Mouse (Mus musculus) liver, embryonic 13.5 days (tissue): ENCODE measurements at regions not wholly inside any gene's neighbourhood (a gene's known extent, or its start where the extent isn't known, plus 50 kb on each side); places are given as distances from the start of the nearest gene placed in this dataset.

Source experiments
- ATAC-seq: fragments of 200-750 bp; cut with Nextera tagmentation; 2 replicates; pipeline ENCODE4 v1.8.0; 2017; ENCODE audit warnings: low read depth, mild to moderate bottlenecking, moderate number of reproducible peaks, moderate library complexity
- DNase-seq: peaks from one replicate; pipeline ENCODE4 v3.0.0; 2022
- H3K27ac ChIP-seq: fragments of 300-500 bp; sonication (generic); 2 replicates; pipeline ENCODE4 v1.5.1; 2015; ENCODE audit warnings: moderate library complexity, mild to moderate bottlenecking, inconsistent platforms
- H3K27me3 ChIP-seq: fragments of 300-500 bp; sonication (generic); 2 replicates; pipeline ENCODE4 v1.6.1; 2015; ENCODE audit warnings: mild to moderate bottlenecking, inconsistent platforms
- H3K36me3 ChIP-seq: fragments of 300-500 bp; sonication (generic); 2 replicates; pipeline ENCODE4 v1.6.1; 2015; ENCODE audit warnings: mild to moderate bottlenecking, inconsistent platforms
- H3K4me1 ChIP-seq: fragments of 300-500 bp; sonication (generic); replicated peaks from 2 replicates; pipeline ENCODE4 v1.6.1; 2015; ENCODE audit warnings: inconsistent platforms
- H3K4me2 ChIP-seq: fragments of 300-500 bp; sonication (generic); 2 replicates; pipeline ENCODE4 v1.6.1; 2015; ENCODE audit warnings: inconsistent platforms, mild to moderate bottlenecking, moderate library complexity
- H3K4me3 ChIP-seq: fragments of 300-500 bp; sonication (generic); replicated peaks from 2 replicates; pipeline ENCODE4 v1.5.1; 2015; ENCODE audit warnings: mild to moderate bottlenecking, inconsistent platforms
- H3K9ac ChIP-seq: fragments of 300-500 bp; sonication (generic); 2 replicates; pipeline ENCODE4 v1.6.1; 2015; ENCODE audit warnings: mild to moderate bottlenecking, inconsistent platforms
- H3K9me3 ChIP-seq: fragments of 300-500 bp; sonication (generic); replicated peaks from 2 replicates; pipeline ENCODE4 v1.6.1; 2016; ENCODE audit warnings: inconsistent platforms
- WGBS: fragments of 180-500 bp; shearing (Covaris S2); methylation state at CpG from one replicate; pipeline ENCODE4 v1.1.7; 2015; ENCODE audit not compliant: insufficient replicate concordance; 5-methylcytosine and 5-hydroxymethylcytosine counted together

DNA sequence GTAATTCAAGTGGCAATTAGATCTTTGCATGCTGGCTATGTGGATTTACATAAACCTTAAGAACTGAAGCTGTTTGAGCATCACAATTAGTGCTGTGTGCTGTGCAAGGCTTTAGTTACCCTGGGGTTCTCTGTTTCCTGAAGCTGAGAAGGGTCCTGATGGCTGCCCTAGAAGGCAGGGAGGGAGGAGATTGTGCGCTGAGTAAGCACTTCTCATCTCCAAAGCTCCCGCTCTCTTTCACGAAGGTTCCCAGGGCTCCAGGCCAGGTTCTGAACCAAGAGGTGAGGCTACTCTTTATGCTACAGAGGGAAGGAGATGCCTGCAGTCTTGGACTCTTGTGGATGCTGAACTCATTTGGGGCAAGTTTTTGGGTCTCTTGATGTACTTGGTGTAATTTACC is 206.7 kb downstream of the Fam169b start:
- H3K27ac ChIP-seq, result no peak overlapping the region
- DNase-seq (no peak), ATAC-seq (no peak)
- 45% methylated on average over 3 of the region's 3 CpGs for WGBS
- no peak overlapping the region for H3K9ac ChIP-seq
- no peak overlapping the region for H3K4me3 ChIP-seq
- H3K9me3 ChIP-seq, result no peaks in the 10 kb centered on the region
- no peaks in the 10 kb centered on the region for H3K36me3 ChIP-seq
- no peak overlapping the region for H3K4me2 ChIP-seq
- H3K27me3 ChIP-seq, result peaks cover 12% of the 10 kb centered on the region
- H3K4me1 ChIP-seq, result no peaks in the 10 kb centered on the region

GRCm38 (mm10) chr7:68478044-68478443 is 204.4 kb downstream of the Fam169b start:
- Histone ChIP-seq H3K4me2 (no peak overlapping the region), H3K9me3 (no peaks in the 10 kb centered on the region), H3K4me3 (no peak overlapping the region), H3K36me3 (no peaks in the 10 kb centered on the region), H3K9ac (no peak overlapping the region), H3K4me1 (no peaks in the 10 kb centered on the region), H3K27ac (no peak overlapping the region), H3K27me3 (peaks cover 12% of the 10 kb centered on the region)
- ATAC-seq (no peak), DNase-seq (no peak)
- WGBS, result 53% methylated on average over 3 of the region's 3 CpGs

DNA sequence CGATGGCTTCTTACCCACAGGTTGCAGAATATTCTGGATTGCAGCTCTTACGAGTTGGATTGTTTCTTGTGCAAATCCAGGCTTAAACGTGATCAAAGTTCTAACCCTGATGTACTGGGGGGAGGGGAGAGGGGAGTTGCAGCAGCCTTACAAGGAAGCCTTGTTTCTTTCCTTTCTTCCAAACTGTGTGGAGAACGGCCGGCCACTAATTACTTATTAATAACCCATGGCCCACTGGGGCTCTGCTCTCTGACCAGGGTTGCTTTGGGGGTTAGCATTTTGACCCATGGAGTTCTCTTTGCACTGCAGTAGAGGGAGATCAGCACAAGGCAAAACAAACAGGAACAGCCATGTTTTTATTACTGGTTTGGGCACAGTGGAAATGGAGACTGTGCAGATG is 199.2 kb downstream of the Fam169b start:
- Histone ChIP-seq H3K4me3 (no peak overlapping the region), H3K4me1 (no peaks in the 10 kb centered on the region), H3K4me2 (no peak overlapping the region), H3K36me3 (no peaks in the 10 kb centered on the region), H3K27me3 (no peaks in the 10 kb centered on the region), H3K27ac (no peak overlapping the region), H3K9me3 (no peaks in the 10 kb centered on the region), H3K9ac (no peak overlapping the region)
- ATAC-seq (no peak), DNase-seq (no peak)
- WGBS, result 47% methylated on average over 5 of the region's 5 CpGs

GRCm38 (mm10) chr7:68470983-68471382 is 197.3 kb downstream of the Fam169b start:
- Histone ChIP-seq H3K27ac (no peak overlapping the region), H3K36me3 (no peaks in the 10 kb centered on the region), H3K27me3 (no peaks in the 10 kb centered on the region), H3K9me3 (no peaks in the 10 kb centered on the region), H3K9ac (no peak overlapping the region), H3K4me3 (no peak overlapping the region), H3K4me1 (no peaks in the 10 kb centered on the region), H3K4me2 (no peak overlapping the region)
- 58% methylated on average over 11 of the region's 11 CpGs for WGBS
- ATAC-seq (no peak), DNase-seq (no peak)

GRCm38 (mm10) chr7:68468574-68468973 is 194.9 kb downstream of the Fam169b start:
- ATAC-seq (no peak), DNase-seq (no peak)
- H3K27ac ChIP-seq, result no peak overlapping the region
- H3K9me3 ChIP-seq, result no peaks in the 10 kb centered on the region
- no peak overlapping the region for H3K4me2 ChIP-seq
- no peaks in the 10 kb centered on the region for H3K36me3 ChIP-seq
- 56% methylated on average over 5 of the region's 5 CpGs for WGBS
- no peak overlapping the region for H3K9ac ChIP-seq
- no peaks in the 10 kb centered on the region for H3K4me1 ChIP-seq
- no peaks in the 10 kb centered on the region for H3K27me3 ChIP-seq
- H3K4me3 ChIP-seq, result no peak overlapping the region

GRCm38 (mm10) chr7:68457842-68458241 is 184.2 kb downstream of the Fam169b start:
- H3K27me3 ChIP-seq, result no peaks in the 10 kb centered on the region
- DNase-seq (no peak), ATAC-seq (no peak)
- no peaks in the 10 kb centered on the region for H3K36me3 ChIP-seq
- no peak overlapping the region for H3K9ac ChIP-seq
- H3K4me1 ChIP-seq, result no peaks in the 10 kb centered on the region
- H3K27ac ChIP-seq, result no peak overlapping the region
- no peak overlapping the region for H3K4me2 ChIP-seq
- WGBS, result 75% methylated on average over 1 of the region's 1 CpGs
- no peak overlapping the region for H3K4me3 ChIP-seq
- no peaks in the 10 kb centered on the region for H3K9me3 ChIP-seq

GRCm38 (mm10) chr7:68455451-68455850 is 181.8 kb downstream of the Fam169b start:
- ATAC-seq, result no peak

DNA sequence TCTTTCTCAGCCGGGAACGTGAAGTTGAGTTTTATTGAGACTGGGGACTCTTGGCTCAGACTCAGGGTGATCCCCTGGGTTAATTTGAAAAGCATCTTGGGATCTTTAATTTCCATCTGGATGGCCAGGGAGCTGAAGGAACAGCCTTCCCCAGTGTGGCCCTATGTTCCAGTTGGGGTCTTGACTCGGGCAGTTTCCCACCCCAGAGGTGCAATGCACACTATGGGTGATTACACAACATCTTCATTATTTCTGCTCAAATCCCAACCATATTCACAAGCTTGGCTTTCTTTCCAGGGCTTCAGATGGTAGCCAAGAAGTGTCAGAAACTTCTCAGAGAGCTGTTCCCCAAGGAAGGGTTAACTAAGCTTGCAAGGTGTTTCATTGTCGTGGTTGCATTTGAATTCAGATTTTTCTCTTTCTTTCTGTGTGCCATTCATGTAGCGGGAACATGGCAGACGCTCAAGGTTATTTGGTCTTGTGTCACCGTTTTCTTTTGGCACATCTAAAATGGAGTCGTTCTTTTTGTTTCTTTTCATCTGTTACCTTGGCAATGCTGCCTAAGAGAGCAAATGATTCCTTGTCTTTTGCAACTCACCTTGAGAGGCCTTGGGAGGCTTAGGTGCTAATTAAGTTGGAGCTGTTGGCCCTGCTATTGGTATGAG is 179.5 kb downstream of the Fam169b start:
- ATAC-seq (no peak), DNase-seq (no peak)
- no peaks in the 10 kb centered on the region for H3K4me1 ChIP-seq
- no peak overlapping the region for H3K9ac ChIP-seq
- H3K27me3 ChIP-seq, result no peaks in the 10 kb centered on the region
- H3K9me3 ChIP-seq, result no peaks in the 10 kb centered on the region
- no peaks in the 10 kb centered on the region for H3K36me3 ChIP-seq
- no peak overlapping the region for H3K4me2 ChIP-seq
- H3K27ac ChIP-seq, result no peak overlapping the region
- 74% methylated on average over 8 of the region's 8 CpGs for WGBS
- H3K4me3 ChIP-seq, result no peak overlapping the region

More at GRCm38 (mm10) chr7:68455451-68455850, 181.8 kb downstream of the Fam169b start:
- Histone ChIP-seq H3K27me3 (no peaks in the 10 kb centered on the region), H3K4me1 (no peaks in the 10 kb centered on the region), H3K4me2 (no peak overlapping the region), H3K9ac (no peak overlapping the region), H3K4me3 (no peak overlapping the region), H3K27ac (no peak overlapping the region), H3K36me3 (no peaks in the 10 kb centered on the region), H3K9me3 (no peaks in the 10 kb centered on the region)
- 39% methylated on average over 5 of the region's 5 CpGs for WGBS
- no peak for DNase-seq

GRCm38 (mm10) chr7:68444426-68445095 is 170.9 kb downstream of the Fam169b start:
- H3K4me2 ChIP-seq, result no peak overlapping the region
- DNase-seq (no peak), ATAC-seq (no peak)
- H3K9me3 ChIP-seq, result no peaks in the 10 kb centered on the region
- H3K36me3 ChIP-seq, result no peaks in the 10 kb centered on the region
- 61% methylated on average over 11 of the region's 11 CpGs for WGBS
- H3K27me3 ChIP-seq, result no peaks in the 10 kb centered on the region
- no peak overlapping the region for H3K27ac ChIP-seq
- H3K4me1 ChIP-seq, result no peaks in the 10 kb centered on the region
- H3K9ac ChIP-seq, result no peak overlapping the region
- no peak overlapping the region for H3K4me3 ChIP-seq

- no peak overlapping the region for H3K27ac ChIP-seq
- no peak overlapping the region for H3K4me2 ChIP-seq
- 62% methylated on average over 11 of the region's 11 CpGs for WGBS
- DNase-seq, result no peak
- no peaks in the 10 kb centered on the region for H3K4me1 ChIP-seq
- no peaks in the 10 kb centered on the region for H3K9me3 ChIP-seq
- no peak for ATAC-seq
- no peak overlapping the region for H3K4me3 ChIP-seq
- H3K36me3 ChIP-seq, result no peaks in the 10 kb centered on the region
- H3K9ac ChIP-seq, result no peak overlapping the region
- no peaks in the 10 kb centered on the region for H3K27me3 ChIP-seq
Observed at GRCm38 (mm10) chr7:68440661-68441150, 167.1 kb downstream of the Fam169b start.

DNA sequence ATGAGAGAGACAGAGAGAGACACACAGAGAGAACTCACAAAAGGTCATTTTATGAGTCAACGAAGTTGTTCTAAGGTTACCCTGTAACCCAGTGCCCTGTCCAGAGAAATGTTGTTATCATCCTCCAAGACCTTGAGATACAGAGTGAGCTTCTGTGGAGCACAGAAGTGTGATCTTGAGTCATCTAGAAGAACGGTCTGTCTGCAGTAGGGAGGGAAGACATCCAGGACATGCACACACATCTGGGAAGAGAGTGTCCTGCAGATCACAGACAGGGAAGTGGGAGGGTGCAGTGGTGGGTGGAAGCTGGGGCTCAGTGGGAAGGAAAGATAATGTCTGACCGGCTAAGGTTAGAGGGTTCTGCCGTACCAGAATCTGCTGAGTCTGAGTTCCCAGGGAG is 155.3 kb downstream of the Fam169b start:
- no peaks in the 10 kb centered on the region for H3K4me1 ChIP-seq
- DNase-seq, result no peak
- no peak overlapping the region for H3K9ac ChIP-seq
- H3K4me2 ChIP-seq, result no peak overlapping the region
- no peak overlapping the region for H3K4me3 ChIP-seq
- H3K9me3 ChIP-seq, result no peaks in the 10 kb centered on the region
- no peaks in the 10 kb centered on the region for H3K36me3 ChIP-seq
- no peak overlapping the region for H3K27ac ChIP-seq
- no peak for ATAC-seq
- H3K27me3 ChIP-seq, result no peaks in the 10 kb centered on the region
- WGBS, result 57% methylated on average over 4 of the region's 4 CpGs

- no peaks in the 10 kb centered on the region for H3K9me3 ChIP-seq
- DNase-seq (no peak), ATAC-seq (no peak)
- H3K4me3 ChIP-seq, result no peak overlapping the region
- H3K27ac ChIP-seq, result no peak overlapping the region
- WGBS, result 80% methylated on average over 7 of the region's 7 CpGs
- no peaks in the 10 kb centered on the region for H3K27me3 ChIP-seq
- no peak overlapping the region for H3K9ac ChIP-seq
- no peaks in the 10 kb centered on the region for H3K36me3 ChIP-seq
- H3K4me2 ChIP-seq, result no peak overlapping the region
- H3K4me1 ChIP-seq, result no peaks in the 10 kb centered on the region
Observed at GRCm38 (mm10) chr7:68415890-68416289, 142.3 kb downstream of the Fam169b start.
